In the genomic region with DNA sequence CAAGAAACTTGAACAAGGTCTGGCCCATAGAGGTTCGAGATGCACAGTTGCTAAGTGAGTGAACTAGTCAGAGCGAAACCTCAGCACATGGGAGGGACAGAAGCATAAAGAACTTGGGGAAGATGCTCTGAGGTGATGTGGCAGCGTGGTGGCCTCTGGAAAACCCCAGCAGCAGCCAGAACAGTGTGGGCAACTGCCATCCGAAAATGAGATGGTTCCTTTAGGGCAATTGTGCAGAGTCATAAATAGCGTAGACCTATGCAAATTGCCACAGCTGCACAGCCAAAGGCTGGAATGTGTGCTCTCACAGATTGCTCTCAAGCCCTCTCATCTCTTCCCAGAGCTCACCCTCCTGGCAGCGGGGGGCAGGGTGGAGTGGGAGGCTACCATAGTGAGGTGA, we compare ENCODE assay signal across 1 mouse cellular context.
TF ChIP-seq lines count a peak whose summit lies in the region.

No protein-coding gene starts in this region.

TF ChIP-seq in CH12.LX, 34 proteins besides CTCF, POLR2A, EP300 and RAD21 (continued from another document):
- no peak for TF ChIP-seq CHD1 (IDR thresholded peaks at IDR 0.05; ENCODE audit: low read depth, low read length)
